Comparison of ENCODE assay signal across 21 mouse cellular contexts in genomic region chrX:111374177-111374576, GRCm38 (mm10).
DNase-seq lines count a peak whose midpoint lies in the region; TF ChIP-seq lines count a peak whose summit lies in the region.
"Had no signal": no experiment of that assay in that cellular context is flagged by ENCODE, and none has a peak within 500 bp of the region (broad histone marks: within the 10 kb centered on the region; RNA-seq: fewer than 3 reads in every experiment).

No protein-coding gene starts in this region.

- TF ChIP-seq RAD21 in MEL (IDR thresholded peaks at IDR 0.05; ENCODE audit: low read depth, low read length): peak; percentile 26

- H3K4me1 ChIP-seq in E14TG2a.4 (replicated peaks; ENCODE audit: low read depth, low read length) (no peaks in the 10 kb centered on the region), MEL (ENCODE audit: control insufficient read depth in 1 of 2, insufficient read depth in 2 of 2, low read length in 2 of 2) (no peaks in the 10 kb centered on the region)
- H3K4me1 ChIP-seq: embryonic facial prominence, embryonic 10.5 days; embryonic facial prominence, embryonic 13.5 days; hindbrain, embryonic 12.5 days; hindbrain, embryonic 15.5 days had no signal

- H3K9me3 ChIP-seq in E14TG2a.4 (ENCODE audit: low read length): no peaks in the 10 kb centered on the region
- no peaks in the 10 kb centered on the region for H3K9me3 ChIP-seq in MEL (replicated peaks; ENCODE audit: insufficient read depth, low read length)
- H3K9me3 ChIP-seq: embryonic facial prominence, embryonic 10.5 days; embryonic facial prominence, embryonic 13.5 days; hindbrain, embryonic 12.5 days; hindbrain, embryonic 15.5 days had no signal

- no peak for TF ChIP-seq POLR2A in MEL (IDR thresholded peaks at IDR 0.05; ENCODE audit: control insufficient read depth in 1 of 2, insufficient read depth in 1 of 2, low read depth in 1 of 2, low read length in 2 of 2, poor library complexity in 1 of 2)

- peak; percentile 0 to 2 for DNase-seq in cerebellum, postnatal 10 days
- no peak for DNase-seq in cerebellum, adult 9-10 months
- peak; percentile 52 for DNase-seq in MEL (ENCODE audit: low read depth, low spot score)
- DNase-seq in urinary bladder, postnatal 36 days (ENCODE audit: low spot score in 2 of 2): no peak
- no peak for DNase-seq in ovary, postnatal 10 days (ENCODE audit: low spot score)
- DNase-seq: adrenal gland, postnatal 10 days; adrenal gland, postnatal 36 days; cerebellum, adult 18-20 months; cerebellum, adult 9-11 months; cerebellum, postnatal 36 days; embryo, embryonic 11 days; forebrain, postnatal 0 days; gastrocnemius, adult 2 months; gastrocnemius, postnatal 14 days; heart, adult 11 months had no signal

- no peak for TF ChIP-seq EP300 in MEL (IDR thresholded peaks at IDR 0.05; ENCODE audit: low read depth in 1 of 2, low read length in 2 of 2)

- H3K27me3 ChIP-seq in E14TG2a.4 (ENCODE audit: insufficient read depth, low read length): no peaks in the 10 kb centered on the region
- H3K27me3 ChIP-seq in MEL (ENCODE audit: control insufficient read depth in 1 of 2, insufficient read depth in 2 of 2, low read length in 2 of 2): no peaks in the 10 kb centered on the region
- H3K27me3 ChIP-seq: embryonic facial prominence, embryonic 13.5 days; hindbrain, embryonic 12.5 days; hindbrain, embryonic 15.5 days had no signal

- H3K4me3 ChIP-seq in E14TG2a.4 (replicated peaks; ENCODE audit: low read length): no peak overlapping the region
- H3K4me3 ChIP-seq in MEL (ENCODE audit: control insufficient read depth in 1 of 2, insufficient read depth in 1 of 2, low read depth in 2 of 2, low read length in 2 of 2): no peak overlapping the region
- H3K4me3 ChIP-seq: embryonic facial prominence, embryonic 10.5 days; embryonic facial prominence, embryonic 13.5 days; erythroblast, embryonic 14.5 days; gastrocnemius, adult 2 months; hindbrain, embryonic 12.5 days; hindbrain, embryonic 15.5 days had no signal

- H3K36me3 ChIP-seq in E14TG2a.4 (ENCODE audit: insufficient read depth, low read length): no peaks in the 10 kb centered on the region
- H3K36me3 ChIP-seq in MEL (ENCODE audit: control insufficient read depth in 1 of 2, insufficient read depth in 2 of 2, low read length in 2 of 2): no peaks in the 10 kb centered on the region
- H3K36me3 ChIP-seq: embryonic facial prominence, embryonic 10.5 days; embryonic facial prominence, embryonic 13.5 days; hindbrain, embryonic 12.5 days; hindbrain, embryonic 15.5 days had no signal

- H3K27ac ChIP-seq in MEL (ENCODE audit: control insufficient read depth, low read depth, low read length): no peak overlapping the region
- H3K27ac ChIP-seq: embryonic facial prominence, embryonic 10.5 days; embryonic facial prominence, embryonic 13.5 days; gastrocnemius, adult 2 months; hindbrain, embryonic 12.5 days; hindbrain, embryonic 15.5 days had no signal

- no peaks in the 10 kb centered on the region for H3K79me2 ChIP-seq in MEL (ENCODE audit: control insufficient read depth, insufficient read depth, low read length, poor library complexity)

- TF ChIP-seq CTCF in E14TG2a.4 (conservative IDR thresholded peaks at IDR 0.05; ENCODE audit: low read length): peak; percentile 14
- peak; percentile 24 to 58 (median 55); a peak in 5 of 6 replicates for TF ChIP-seq CTCF in MEL (IDR thresholded peaks at IDR 0.05 in 2 of 3, conservative IDR thresholded peaks at IDR 0.05 in 1 of 3; ENCODE audit: control insufficient read depth in 1 of 3, insufficient read depth in 1 of 3, low read depth in 2 of 3, low read length in 3 of 3, poor library complexity in 1 of 3, severe bottlenecking in 1 of 3)

- no peak overlapping the region for H3K9ac ChIP-seq in MEL (ENCODE audit: control insufficient read depth, low read depth, low read length, poor library complexity, severe bottlenecking)
- H3K9ac ChIP-seq: embryonic facial prominence, embryonic 13.5 days; forebrain, postnatal 0 days; hindbrain, embryonic 12.5 days; hindbrain, embryonic 15.5 days had no signal

TF ChIP-seq in MEL, 35 proteins besides CTCF, POLR2A, EP300 and RAD21:
- peak; percentile 45 for TF ChIP-seq SMC3 (IDR thresholded peaks at IDR 0.05; ENCODE audit: low read depth, low read length)
- TF ChIP-seq MXI1 (IDR thresholded peaks at IDR 0.05; ENCODE audit: low read depth, low read length): no peak
- no peak for TF ChIP-seq E2F4 (IDR thresholded peaks at IDR 0.05; ENCODE audit: borderline replicate concordance, low read depth, low read length)

Comparison
In these comparisons a context has a peak if more than half of its experiments do, and no peak if none do; other contexts are left out.
1. DNase-seq: peak in cerebellum, postnatal 10 days (2 of 2) and MEL (single experiment); none in cerebellum, adult 9-10 months (single experiment), urinary bladder, postnatal 36 days (0 of 2) and ovary, postnatal 10 days (single experiment).